Mouse (Mus musculus) gastrocnemius, postnatal 10 days (tissue): ENCODE measurements at regions not wholly inside any gene's neighbourhood (a gene's known extent, or its start where the extent isn't known, plus 50 kb on each side); places are given as distances from the start of the nearest gene placed in this dataset.

ENCODE experiments used
- DNase-seq: peaks from one replicate; pipeline ENCODE4 v3.0.0; 2021; ENCODE audit warnings: mixed read lengths

DNA sequence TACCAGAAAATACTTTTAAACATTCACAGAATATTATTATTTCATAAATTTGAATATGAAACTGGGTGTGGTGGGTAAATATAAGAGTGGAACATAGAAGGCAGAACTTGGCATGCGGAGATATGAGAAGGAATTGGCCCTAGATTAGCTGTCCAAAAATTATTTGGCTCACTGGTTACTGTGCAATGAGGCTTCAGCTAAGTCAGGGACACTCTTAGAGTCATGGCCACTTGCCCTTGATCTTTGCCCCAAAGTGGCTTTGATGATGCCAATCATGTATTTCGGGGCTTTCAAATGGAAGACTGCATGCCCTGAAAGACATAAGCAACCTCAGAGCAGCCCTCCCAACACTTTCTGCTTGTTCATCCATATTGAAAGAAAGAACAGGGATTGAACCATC is 76.9 kb downstream of the Pxdc1 start:
- DNase-seq, result no peak

DNA sequence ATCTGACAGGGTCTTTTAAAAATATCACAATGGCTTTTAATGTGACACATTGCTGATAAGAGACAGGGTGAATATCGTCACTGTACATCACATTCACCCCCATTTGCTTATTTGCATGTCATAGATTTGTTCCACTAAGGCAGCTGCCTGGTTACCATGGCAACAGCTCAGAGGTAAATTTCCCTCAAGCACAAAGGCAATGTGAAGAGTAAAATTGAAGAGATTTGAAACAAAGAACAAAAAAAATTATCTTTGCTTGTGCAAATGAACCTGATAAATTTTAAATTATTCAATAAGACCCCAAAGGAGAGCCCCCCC is 77.3 kb downstream of the Pxdc1 start:
- no peak for DNase-seq

DNA sequence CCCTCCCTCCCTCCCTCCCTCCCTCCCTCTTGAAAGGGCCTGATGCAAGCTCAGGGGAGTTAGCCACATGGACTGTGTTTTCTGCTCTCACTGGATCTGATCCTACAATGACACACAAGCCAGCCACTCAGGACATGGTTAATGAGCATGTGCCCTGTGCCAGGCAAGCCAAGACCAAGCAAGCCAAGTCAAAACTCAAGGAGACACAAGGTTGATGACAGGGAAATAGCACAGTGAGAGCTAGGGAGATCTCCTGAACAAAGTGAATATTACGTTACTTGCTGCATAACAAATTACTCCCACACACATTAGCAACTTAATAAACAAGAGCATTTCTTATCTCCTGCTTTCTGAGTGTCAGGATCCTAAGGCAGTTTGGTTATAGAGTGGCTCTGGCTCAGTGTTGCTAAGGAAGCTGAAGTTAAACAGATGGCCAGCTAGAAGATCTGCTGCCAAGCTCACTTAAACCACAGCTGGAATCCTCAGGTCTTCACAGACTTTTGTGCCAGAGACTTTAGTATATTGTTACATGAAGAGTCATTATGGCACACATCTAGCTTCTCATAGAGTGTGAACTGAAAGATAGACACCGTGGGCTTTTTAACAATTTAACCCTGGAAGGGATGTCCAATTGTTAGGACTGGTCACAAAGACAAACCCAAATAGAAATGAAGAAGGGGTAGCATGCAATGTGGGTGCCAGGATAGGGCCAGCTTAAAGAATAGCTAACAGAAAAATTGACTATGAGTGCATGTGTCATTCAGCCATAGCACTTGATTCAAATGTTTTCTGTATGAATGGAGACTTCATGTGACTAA is 77.9 kb downstream of the Pxdc1 start:
- DNase-seq, result no peak

DNA sequence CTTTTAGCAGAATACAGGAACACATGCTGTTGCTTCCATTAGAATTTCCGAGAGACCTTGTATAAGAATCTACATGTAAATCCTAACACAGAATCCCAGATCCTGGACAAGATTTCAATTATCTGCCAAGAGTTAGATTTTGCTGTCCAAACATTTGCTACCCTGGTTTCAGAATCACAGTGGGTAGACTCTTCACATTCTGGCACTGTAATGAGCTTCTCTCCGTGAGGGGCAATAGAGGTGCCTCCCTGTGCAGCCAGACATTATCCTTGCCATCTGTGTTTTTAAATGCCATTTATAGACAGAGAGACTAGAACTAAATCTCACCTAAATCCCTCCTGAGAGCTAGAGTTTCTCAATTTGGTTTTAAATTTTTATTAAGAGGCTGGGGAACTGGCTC is 84.0 kb downstream of the Pxdc1 start:
- DNase-seq, result no peak

- no peak for DNase-seq
Measured at GRCm38 (mm10) chr13:34566687-34567086, 86.6 kb downstream of the Pxdc1 start.

DNA sequence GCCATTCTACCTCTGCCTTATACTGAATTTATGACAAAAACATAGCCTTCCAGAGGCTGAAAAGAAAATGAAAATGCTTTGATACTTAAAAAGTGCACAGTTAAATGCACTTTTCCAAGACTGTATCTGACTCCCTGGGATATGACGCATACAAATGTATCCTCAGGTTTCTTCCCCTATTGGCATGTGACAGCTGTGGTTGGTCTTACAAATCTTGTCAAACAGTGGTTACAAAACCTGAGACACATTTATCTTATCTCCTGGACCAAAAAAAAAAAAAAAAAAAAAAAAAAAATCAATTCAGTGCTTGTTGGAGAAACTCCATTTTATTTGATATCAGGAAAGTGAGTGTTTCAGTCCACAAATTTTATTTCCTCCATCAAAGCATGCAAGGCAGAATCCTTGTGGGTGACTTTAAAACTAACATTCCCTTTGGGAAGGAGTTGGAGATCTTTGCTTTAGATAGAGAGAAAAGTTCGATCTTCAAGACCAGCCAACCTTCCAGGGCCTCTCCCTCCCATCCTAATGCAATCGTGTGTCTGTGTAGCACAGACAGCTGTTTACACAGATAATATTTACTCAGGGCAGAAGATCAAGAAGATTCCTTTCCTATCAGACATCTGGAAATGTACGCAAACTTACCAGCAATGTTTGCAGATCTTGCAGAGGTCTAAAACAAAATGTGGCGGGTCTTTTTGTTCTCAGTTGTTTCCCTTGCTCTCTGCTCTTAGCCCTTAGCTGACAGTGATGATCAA is 103.0 kb downstream of the Pxdc1 start:
- DNase-seq, result no peak

- no peak for DNase-seq
Measured at GRCm38 (mm10) chr13:34540646-34541045, 112.6 kb downstream of the Pxdc1 start.

- no peak for DNase-seq
Measured at GRCm38 (mm10) chr13:34533896-34534295, 119.4 kb downstream of the Pxdc1 start.

- DNase-seq, result no peak
Measured at GRCm38 (mm10) chr13:34511332-34511731, 142.0 kb downstream of the Pxdc1 start.

- no peak for DNase-seq
Measured at GRCm38 (mm10) chr13:34507224-34507623, 146.1 kb downstream of the Pxdc1 start.

DNA sequence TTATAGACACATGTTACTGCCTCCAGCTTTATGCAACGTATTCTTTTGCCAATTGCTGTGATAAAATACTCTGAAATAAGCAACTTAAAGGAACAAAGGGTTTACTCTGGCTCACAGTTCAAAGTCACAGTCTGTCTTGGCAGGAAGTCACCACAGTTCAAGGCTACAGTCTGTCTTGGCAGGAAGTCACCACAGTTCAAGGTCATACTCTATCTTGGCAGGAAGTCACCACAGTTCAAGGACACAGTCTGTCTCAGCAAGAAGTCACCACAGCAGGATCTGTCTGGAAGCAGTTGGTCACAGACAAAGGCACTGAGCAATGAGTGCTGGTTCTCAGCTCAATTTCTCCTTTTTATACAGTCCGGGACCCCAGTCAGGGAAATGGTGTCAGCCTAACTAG is 147.4 kb downstream of the Pxdc1 start:
- DNase-seq, result no peak

DNA sequence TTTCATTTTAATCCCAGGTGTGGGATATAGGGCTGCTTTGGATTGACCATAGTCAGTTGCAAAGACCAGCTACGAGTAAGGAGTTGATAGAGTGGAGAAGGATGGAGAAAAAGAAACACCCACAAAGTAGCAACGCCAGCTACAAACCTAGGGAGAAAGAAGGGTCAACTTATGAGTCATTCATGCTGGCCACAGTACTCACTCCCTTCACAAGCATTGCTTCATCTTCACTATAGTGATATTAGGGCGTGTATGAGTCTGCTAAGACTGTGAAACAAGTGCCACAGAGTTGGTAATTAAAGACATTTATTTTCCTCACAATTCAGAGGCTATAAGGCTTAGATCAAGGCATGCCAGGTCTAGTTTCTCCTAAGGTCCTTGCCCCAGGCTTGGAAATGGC is 148.4 kb downstream of the Pxdc1 start:
- no peak for DNase-seq

- no peak for DNase-seq
Measured at GRCm38 (mm10) chr13:34498910-34499309, 153.9 kb upstream of the Slc22a23 start.

- no peak for DNase-seq
Measured at GRCm38 (mm10) chr13:34497667-34498066, 152.7 kb upstream of the Slc22a23 start.

DNA sequence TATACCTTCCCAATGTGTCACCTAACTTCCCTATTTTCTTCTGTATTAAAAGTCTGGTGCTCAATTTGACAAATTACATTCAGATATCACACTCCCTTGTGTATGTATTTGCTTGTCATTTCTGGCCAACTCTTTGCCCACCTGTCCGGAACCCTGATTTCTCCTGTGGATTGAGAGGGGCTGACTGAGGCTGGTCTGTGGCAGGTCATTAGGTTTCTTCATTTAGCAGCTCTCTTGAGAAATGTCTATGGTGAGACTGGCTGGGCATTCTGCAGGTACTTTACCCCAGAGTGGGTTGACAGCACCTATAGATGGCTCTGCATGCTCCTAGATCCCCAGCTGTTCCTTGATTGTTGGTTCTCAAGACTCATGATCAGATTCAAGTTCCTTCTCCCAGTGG is 139.8 kb upstream of the Slc22a23 start:
- no peak for DNase-seq

- no peak for DNase-seq
Measured at GRCm38 (mm10) chr13:34481461-34481860, 136.5 kb upstream of the Slc22a23 start.

DNA sequence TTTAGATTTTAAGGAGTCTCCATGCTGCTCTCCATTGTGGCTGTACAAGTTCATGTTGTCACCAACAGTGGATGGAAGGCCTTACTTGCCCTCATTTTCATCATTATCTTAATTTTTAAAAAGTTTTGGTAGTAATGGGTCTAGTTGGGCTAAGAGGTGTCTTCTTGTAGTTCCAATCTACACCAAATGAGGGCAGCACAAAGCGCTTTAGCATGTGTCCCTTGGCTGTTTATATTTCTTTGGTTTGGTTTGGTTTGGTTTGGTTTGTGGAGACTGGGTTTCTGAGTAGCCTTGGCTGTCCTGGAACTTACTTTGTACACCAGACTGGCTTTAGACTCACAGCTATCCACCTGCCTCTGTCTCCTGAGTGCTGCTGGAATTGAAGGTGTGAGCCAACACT is 125.4 kb upstream of the Slc22a23 start:
- DNase-seq, result no peak

- DNase-seq, result peak; percentile 52
Measured at GRCm38 (mm10) chr13:34469568-34469967, 124.6 kb upstream of the Slc22a23 start.

- DNase-seq, result no peak
Measured at GRCm38 (mm10) chr13:34468132-34468748, 123.3 kb upstream of the Slc22a23 start.

GRCm38 (mm10) chr13:34465862-34466430 is 121.0 kb upstream of the Slc22a23 start:
- DNase-seq, result no peak

DNA sequence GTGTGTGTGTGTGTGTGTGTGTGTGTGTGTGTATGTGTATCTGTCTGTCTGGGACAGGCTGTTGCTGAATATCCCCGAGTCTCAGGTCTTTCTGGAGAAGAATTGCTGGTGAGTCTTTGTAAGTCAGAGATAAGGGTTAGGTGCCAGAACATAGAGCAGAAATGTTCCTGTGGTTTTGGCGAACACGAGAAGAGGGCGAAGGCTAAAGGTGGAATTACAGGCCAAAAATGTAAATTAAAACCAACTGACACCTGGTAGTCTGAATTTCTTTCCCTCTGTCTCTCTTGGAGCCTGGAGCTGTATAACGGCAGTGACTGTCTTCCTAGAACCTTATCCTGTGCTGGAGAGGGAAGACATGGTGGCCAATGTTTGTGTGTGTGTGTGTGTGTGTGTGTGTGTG is 120.5 kb upstream of the Slc22a23 start:
- no peak for DNase-seq

DNA sequence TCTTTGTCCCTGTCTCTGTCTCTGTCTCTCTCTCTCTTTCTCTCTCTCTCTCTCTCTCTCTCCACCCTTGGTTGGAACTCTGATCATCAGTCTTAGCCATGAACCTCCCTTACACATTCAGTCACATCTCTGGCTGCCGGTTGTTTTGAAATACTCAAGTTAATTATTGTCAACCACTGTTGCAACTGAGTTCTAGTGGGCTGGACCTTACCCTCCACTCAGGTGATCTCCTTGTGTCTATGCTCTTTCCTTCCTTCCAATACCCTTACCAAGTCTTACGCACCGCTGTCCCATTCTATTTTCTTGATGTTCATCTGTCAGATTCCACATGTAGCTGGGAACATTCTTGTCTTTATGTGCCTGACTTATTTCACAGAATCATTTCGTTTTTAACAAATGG is 119.2 kb upstream of the Slc22a23 start:
- no peak for DNase-seq
